Mouse (Mus musculus) C2C12 (cell line): ENCODE data around the gene Ubr1.

Source experiments
- CTCF ChIP-seq: IDR thresholded peaks from one replicate; pipeline ENCODE4 v1.5.1; 2011; ENCODE audit not compliant: control insufficient read depth, insufficient read depth, insufficient read length
- MYOD1 ChIP-seq: IDR thresholded peaks from one replicate; pipeline ENCODE4 v1.6.1; 2011; ENCODE audit warnings: low read depth; ENCODE audit not compliant: control insufficient read depth, insufficient read length

- TF ChIP-seq CTCF = no peak
- no peak for TF ChIP-seq MYOD1
These were observed 37.5 kb downstream of the Ubr1 start for GRCm38 (mm10) chr2:120933038-120933437.
